Mouse (Mus musculus) small intestine, adult 2 months (tissue): ENCODE data around the gene Abcb1a.
"Not testable (repeated sequence)": the region's sequence is repeated elsewhere in the genome, so short reads cannot be mapped to it uniquely, and the experiment has no call there.

Experiments used
- CTCF ChIP-seq: fragments of 200-500 bp; IDR thresholded peaks from 2 replicates; pipeline ENCODE4 v1.5.1; 2012; ENCODE audit warnings: low read depth, mild to moderate bottlenecking, control low read depth, inconsistent platforms, low read length, moderate library complexity, mixed read lengths; ENCODE audit not compliant: insufficient replicate concordance, insufficient read length; ENCODE audit errors: extremely low read depth
- POLR2A ChIP-seq: fragments of 200-500 bp; IDR thresholded peaks from 2 replicates; pipeline ENCODE4 v1.6.1; 2012; ENCODE audit warnings: low read depth, mild to moderate bottlenecking, control low read depth, inconsistent platforms, low read length, moderate library complexity

DNA sequence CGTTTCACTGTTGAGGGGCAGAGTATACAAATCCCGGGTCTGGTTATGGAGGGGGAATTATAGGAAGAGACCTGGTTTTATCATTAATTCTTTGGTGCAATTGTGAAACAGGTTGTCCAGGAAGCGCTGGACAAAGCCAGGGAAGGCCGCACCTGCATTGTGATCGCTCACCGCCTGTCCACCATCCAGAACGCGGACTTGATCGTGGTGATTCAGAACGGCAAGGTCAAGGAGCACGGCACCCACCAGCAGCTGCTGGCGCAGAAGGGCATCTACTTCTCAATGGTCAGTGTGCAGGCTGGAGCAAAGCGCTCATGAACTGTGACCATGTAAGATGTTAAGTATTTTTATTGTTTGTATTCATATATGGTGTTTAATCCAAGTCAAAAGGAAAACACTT is 87.4 kb downstream of the Abcb1a start:
- not testable (repeated sequence) for TF ChIP-seq POLR2A, CTCF
